Mouse (Mus musculus): ENCODE measurements around the gene Il27ra. TPM values are rescaled to one million over a fixed set of nuclear protein-coding genes. Genes with fewer than 3 reads are reported as not detected.
A peak's percentile ranks its signal among the peaks of the same experiment; 100 is the strongest.

Gene Il27ra
- polyA plus RNA-seq, 1 experiment from 2014 or later = 0.76 TPM

- Histone ChIP-seq H3K4me3 (ENCODE audit: low read depth, low read length) (no peak overlapping the region), H3K36me3 (replicated peaks; ENCODE audit: insufficient read depth, low read length) (no peaks in the 10 kb centered on the region), H3K27me3 (ENCODE audit: insufficient read depth, low read length) (peaks cover 37% of the 10 kb centered on the region), H3K27ac (ENCODE audit: low read depth) (no peak overlapping the region), H3K9me3 (ENCODE audit: low read length) (no peaks in the 10 kb centered on the region), H3K4me1 (ENCODE audit: insufficient read depth) (peaks cover 3% of the 10 kb centered on the region; the same call in 1 of the 2 replicates), H3K4me2 (ENCODE audit: low read depth, low read length) (no peak overlapping the region), H3K9ac (replicated peaks) (no peak overlapping the region)
- 70% methylated on average over 3 of the region's 3 CpGs for WGBS (ENCODE audit: insufficient replicate concordance)
- DNase-seq (no peak), ATAC-seq (no peak)
- TF ChIP-seq EP300 (IDR thresholded peaks at IDR 0.05; ENCODE audit: low read depth) (no peak), CTCF (IDR thresholded peaks at IDR 0.05; ENCODE audit: low read depth) (no peak)
Measured at GRCm38 (mm10) chr8:84046505-84046904, 4.1 kb upstream of the Il27ra start.

- ATAC-seq = no peak
- Histone ChIP-seq H3K4me3 (ENCODE audit: low read depth, low read length) (no peak within 1 kb of the TSS), H3K27ac (ENCODE audit: low read depth) (no peak within 1 kb of the TSS), H3K9ac (replicated peaks) (no peak within 1 kb of the TSS), H3K9me3 (ENCODE audit: low read length) (no peaks in the 10 kb centered on the region), H3K4me1 (ENCODE audit: insufficient read depth) (peaks cover 3% of the 10 kb centered on the region; the same call in 1 of the 2 replicates), H3K4me2 (ENCODE audit: low read depth, low read length) (no peak within 1 kb of the TSS), H3K36me3 (replicated peaks; ENCODE audit: insufficient read depth, low read length) (no peaks in the 10 kb centered on the region), H3K27me3 (ENCODE audit: insufficient read depth, low read length) (peaks cover 44% of the 10 kb centered on the region)
- 25% methylated on average over 9 of the region's 9 CpGs for WGBS (ENCODE audit: insufficient replicate concordance)
- DNase-seq = no peak
- TF ChIP-seq CTCF (IDR thresholded peaks at IDR 0.05; ENCODE audit: low read depth) = no peak
- no peak for TF ChIP-seq EP300 (IDR thresholded peaks at IDR 0.05; ENCODE audit: low read depth)
Measured at GRCm38 (mm10) chr8:84044900-84045299, 2.5 kb upstream of the Il27ra start, which contains the start of gene Rln3. Gene Rln3 (minus strand): TSS chr8:84045000.

- Histone ChIP-seq H3K9ac (replicated peaks) (no peak overlapping the region), H3K4me3 (ENCODE audit: low read depth, low read length) (no peak overlapping the region), H3K9me3 (ENCODE audit: low read length) (no peaks in the 10 kb centered on the region), H3K4me2 (ENCODE audit: low read depth, low read length) (no peak overlapping the region), H3K36me3 (replicated peaks; ENCODE audit: insufficient read depth, low read length) (no peaks in the 10 kb centered on the region), H3K4me1 (ENCODE audit: insufficient read depth) (peaks cover 3% of the 10 kb centered on the region; the same call in 1 of the 2 replicates), H3K27ac (ENCODE audit: low read depth) (no peak overlapping the region), H3K27me3 (ENCODE audit: insufficient read depth, low read length) (peaks cover 44% of the 10 kb centered on the region)
- TF ChIP-seq CTCF (IDR thresholded peaks at IDR 0.05; ENCODE audit: low read depth) (peak; percentile 15; the same call in 1 of the 2 replicates), EP300 (IDR thresholded peaks at IDR 0.05; ENCODE audit: low read depth) (no peak)
- no peak for DNase-seq
- 21% methylated on average over 7 of the region's 7 CpGs for WGBS (ENCODE audit: insufficient replicate concordance)
- no peak for ATAC-seq
Measured at GRCm38 (mm10) chr8:84044103-84044502, 1.7 kb upstream of the Il27ra start.

DNA sequence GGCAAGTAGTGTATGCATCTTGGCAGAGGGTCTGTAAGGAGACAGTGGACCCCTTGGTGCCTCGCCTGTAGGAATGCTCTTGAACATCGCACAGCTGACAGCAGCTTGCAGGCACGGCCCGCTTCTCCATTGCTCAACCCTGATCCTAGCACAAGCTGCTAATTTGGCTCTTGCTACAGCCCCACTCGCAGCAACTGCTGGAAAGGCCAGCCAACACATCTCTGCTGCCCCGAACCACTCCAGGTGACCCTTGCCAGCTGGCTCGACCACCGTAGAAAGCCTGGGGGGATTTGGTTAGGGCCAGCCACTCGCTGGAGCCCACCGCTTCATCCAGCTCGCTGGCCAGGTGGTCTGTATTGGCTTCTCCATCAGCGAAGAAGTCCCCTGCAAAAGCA is 556 bp upstream of the Il27ra start:
- peaks cover 3% of the 10 kb centered on the region; the same call in 1 of the 2 replicates for H3K4me1 ChIP-seq (ENCODE audit: insufficient read depth)
- no peak overlapping the region for H3K9ac ChIP-seq (replicated peaks)
- no peak for DNase-seq
- H3K4me2 ChIP-seq (ENCODE audit: low read depth, low read length) = peak overlapping the region; percentile 67
- H3K36me3 ChIP-seq (replicated peaks; ENCODE audit: insufficient read depth, low read length) = no peaks in the 10 kb centered on the region
- peak overlapping the region; percentile 41 for H3K4me3 ChIP-seq (ENCODE audit: low read depth, low read length)
- WGBS (ENCODE audit: insufficient replicate concordance) = 42% methylated on average over 12 of the region's 12 CpGs
- ATAC-seq = no peak
- no peaks in the 10 kb centered on the region for H3K9me3 ChIP-seq (ENCODE audit: low read length)
- no peak for TF ChIP-seq CTCF (IDR thresholded peaks at IDR 0.05; ENCODE audit: low read depth)
- no peak for TF ChIP-seq EP300 (IDR thresholded peaks at IDR 0.05; ENCODE audit: low read depth)
- H3K27ac ChIP-seq (ENCODE audit: low read depth) = no peak overlapping the region
- peaks cover 44% of the 10 kb centered on the region for H3K27me3 ChIP-seq (ENCODE audit: insufficient read depth, low read length)

GRCm38 (mm10) chr8:84039050-84039449 is 3.3 kb downstream of the Il27ra start:
- H3K27ac ChIP-seq (ENCODE audit: low read depth) = no peak overlapping the region
- H3K4me3 ChIP-seq (ENCODE audit: low read depth, low read length) = no peak overlapping the region
- DNase-seq (peak; percentile 80), ATAC-seq (no peak)
- 7% methylated on average over 5 of the region's 5 CpGs for WGBS (ENCODE audit: insufficient replicate concordance)
- peaks cover 3% of the 10 kb centered on the region; the same call in 1 of the 2 replicates for H3K4me1 ChIP-seq (ENCODE audit: insufficient read depth)
- H3K9ac ChIP-seq (replicated peaks) = no peak overlapping the region
- H3K9me3 ChIP-seq (ENCODE audit: low read length) = no peaks in the 10 kb centered on the region
- no peaks in the 10 kb centered on the region for H3K36me3 ChIP-seq (replicated peaks; ENCODE audit: insufficient read depth, low read length)
- H3K4me2 ChIP-seq (ENCODE audit: low read depth, low read length) = no peak overlapping the region
- no peak for TF ChIP-seq EP300 (IDR thresholded peaks at IDR 0.05; ENCODE audit: low read depth)
- peak; percentile 90 for TF ChIP-seq CTCF (IDR thresholded peaks at IDR 0.05; ENCODE audit: low read depth)
- H3K27me3 ChIP-seq (ENCODE audit: insufficient read depth, low read length) = peaks cover 32% of the 10 kb centered on the region

- DNase-seq (no peak), ATAC-seq (no peak)
- Histone ChIP-seq H3K4me3 (ENCODE audit: low read depth, low read length) (no peak overlapping the region), H3K4me1 (ENCODE audit: insufficient read depth) (peaks cover 3% of the 10 kb centered on the region; the same call in 1 of the 2 replicates), H3K9ac (replicated peaks) (no peak overlapping the region), H3K27me3 (ENCODE audit: insufficient read depth, low read length) (peaks cover 21% of the 10 kb centered on the region), H3K9me3 (ENCODE audit: low read length) (no peaks in the 10 kb centered on the region), H3K27ac (ENCODE audit: low read depth) (no peak overlapping the region), H3K36me3 (replicated peaks; ENCODE audit: insufficient read depth, low read length) (no peaks in the 10 kb centered on the region), H3K4me2 (ENCODE audit: low read depth, low read length) (no peak overlapping the region)
- TF ChIP-seq EP300 (IDR thresholded peaks at IDR 0.05; ENCODE audit: low read depth) (no peak), CTCF (IDR thresholded peaks at IDR 0.05; ENCODE audit: low read depth) (no peak)
- 76% methylated on average over 5 of the region's 5 CpGs for WGBS (ENCODE audit: insufficient replicate concordance)
Measured at GRCm38 (mm10) chr8:84038015-84038414, 4.4 kb downstream of the Il27ra start.
